Mouse (Mus musculus) liver (tissue): ENCODE results near the gene Adamts9.

Source experiments
- DNase-seq: peaks from one replicate; pipeline ENCODE4 v3.0.0-alpha.2; 2020; ENCODE audit warnings: mixed read lengths

The Adamts9 gene

GRCm38 (mm10) chr6:92924536-92924935, 18.8 kb downstream of the Adamts9 start:
- no peak for DNase-seq

- no peak for DNase-seq
These were observed 21.4 kb downstream of the Adamts9 start for GRCm38 (mm10) chr6:92921843-92922242.

- no peak for DNase-seq
These were observed 22.2 kb downstream of the Adamts9 start for GRCm38 (mm10) chr6:92920938-92921689.

GRCm38 (mm10) chr6:92910611-92911010, 32.7 kb downstream of the Adamts9 start:
- no peak for DNase-seq

GRCm38 (mm10) chr6:92909361-92909760, 33.9 kb downstream of the Adamts9 start:
- no peak for DNase-seq

GRCm38 (mm10) chr6:92905922-92906321, 37.4 kb downstream of the Adamts9 start:
- no peak for DNase-seq

GRCm38 (mm10) chr6:92904491-92904890, 38.8 kb downstream of the Adamts9 start:
- no peak for DNase-seq

GRCm38 (mm10) chr6:92904037-92904436, 39.3 kb downstream of the Adamts9 start:
- no peak for DNase-seq

GRCm38 (mm10) chr6:92891535-92891934, 51.8 kb downstream of the Adamts9 start:
- no peak for DNase-seq

- DNase-seq, result no peak
These were observed 60.0 kb downstream of the Adamts9 start for GRCm38 (mm10) chr6:92883131-92883900.

- no peak for DNase-seq
These were observed 60.8 kb downstream of the Adamts9 start for GRCm38 (mm10) chr6:92882446-92882845.

- DNase-seq, result no peak
These were observed 63.5 kb downstream of the Adamts9 start for GRCm38 (mm10) chr6:92879700-92880265.

GRCm38 (mm10) chr6:92878771-92879170, 64.5 kb downstream of the Adamts9 start:
- DNase-seq, result no peak

- no peak for DNase-seq
These were observed 66.1 kb downstream of the Adamts9 start for GRCm38 (mm10) chr6:92877236-92877635.

GRCm38 (mm10) chr6:92876121-92876520, 67.2 kb downstream of the Adamts9 start:
- no peak for DNase-seq

GRCm38 (mm10) chr6:92875340-92875739, 68.0 kb downstream of the Adamts9 start:
- no peak for DNase-seq

GRCm38 (mm10) chr6:92874854-92875253, 68.4 kb downstream of the Adamts9 start:
- DNase-seq, result no peak

- no peak for DNase-seq
These were observed 70.5 kb downstream of the Adamts9 start for GRCm38 (mm10) chr6:92872766-92873165.

- DNase-seq, result no peak
These were observed 71.5 kb downstream of the Adamts9 start for GRCm38 (mm10) chr6:92871813-92872212.

- no peak for DNase-seq
These were observed 73.6 kb downstream of the Adamts9 start for GRCm38 (mm10) chr6:92869582-92870219.

GRCm38 (mm10) chr6:92869089-92869581, 74.2 kb downstream of the Adamts9 start, which contains the start of gene Gm15737:
Gm15737 (plus strand) TSS chr6:92869357.
- DNase-seq, result no peak

GRCm38 (mm10) chr6:92862599-92862998, 80.7 kb downstream of the Adamts9 start:
- DNase-seq, result no peak
